Mouse (Mus musculus): ENCODE measurements at regions not wholly inside any gene's neighbourhood (a gene's known extent, or its start where the extent isn't known, plus 50 kb on each side); places are given as distances from the start of the nearest gene placed in this dataset.

DNA sequence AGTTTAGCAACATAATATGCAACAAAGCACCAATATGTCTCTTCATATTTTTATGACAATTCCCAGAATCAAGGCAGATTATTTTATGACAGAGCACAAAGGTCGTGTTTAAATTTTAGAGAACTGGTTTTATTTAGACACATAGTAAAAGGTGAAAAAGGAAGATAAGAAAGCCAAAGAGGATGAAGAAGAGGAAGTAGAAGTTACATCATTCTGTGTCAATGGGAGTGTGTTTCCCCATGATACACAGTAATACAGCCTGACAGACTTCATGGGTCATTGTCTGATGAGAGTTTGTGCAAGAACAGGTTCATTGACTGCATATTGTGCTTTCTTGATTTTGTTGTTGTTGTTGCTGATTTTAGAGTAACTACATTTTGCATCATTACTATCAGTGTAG, 1053.7 kb upstream of the Adgrl3 start:
- DNase-seq: no peak

GRCm38 (mm10) chr5:80005470-80005869, 1014.5 kb upstream of the Adgrl3 start:
- DNase-seq: no peak

GRCm38 (mm10) chr5:80038876-80039275, 981.1 kb upstream of the Adgrl3 start:
- peak in 1 of 2 experiments; percentile 4 for DNase-seq

DNA sequence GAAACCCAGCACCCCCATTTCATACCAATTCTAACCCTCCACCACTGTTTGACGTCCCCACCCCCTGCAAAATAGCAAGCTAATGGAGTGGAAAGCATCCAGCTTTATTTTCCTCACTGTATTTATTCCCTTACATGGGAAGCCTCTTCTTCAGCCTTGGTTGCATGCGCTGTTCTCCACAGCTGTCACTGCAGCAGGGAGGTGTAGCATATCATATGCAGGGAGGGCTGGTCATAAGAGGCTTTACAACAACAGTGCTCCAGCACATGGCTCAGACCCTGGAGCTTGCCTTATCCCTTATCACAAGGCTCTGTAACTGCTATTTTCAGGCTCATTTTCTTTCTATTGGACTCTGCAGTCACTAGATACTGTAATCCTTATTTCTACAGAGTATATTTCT, 980.5 kb upstream of the Adgrl3 start:
- no peak for DNase-seq

All from layer of hippocampus, postnatal 36 days (tissue).